Mouse (Mus musculus) thymus, adult 2 months (tissue): Measurements from ENCODE around the gene Il17rd. TPM values are rescaled to one million over a fixed set of nuclear protein-coding genes. Genes with fewer than 3 reads are reported as not detected.

Experiments
- DNase-seq: peaks from one replicate; pipeline ENCODE4 v3.0.0; 2021
- H3K27ac ChIP-seq: fragments of 200-500 bp; 2 replicates; pipeline ENCODE4 v1.5.1; 2012; ENCODE audit warnings: low read length, control low read depth; ENCODE audit not compliant: control insufficient read depth, insufficient read depth
- H3K27me3 ChIP-seq: fragments of 200-500 bp; 2 replicates; pipeline ENCODE4 v1.6.1; 2012; ENCODE audit warnings: mild to moderate bottlenecking, low read length, moderate library complexity, mixed read lengths; ENCODE audit not compliant: control insufficient read depth, insufficient read depth
- H3K36me3 ChIP-seq: fragments of 200-500 bp; 2 replicates; pipeline ENCODE4 v1.6.1; 2012; ENCODE audit warnings: mild to moderate bottlenecking, low read length, moderate library complexity; ENCODE audit not compliant: control insufficient read depth, insufficient read depth
- H3K4me1 ChIP-seq: fragments of 200-500 bp; replicated peaks from 2 replicates; pipeline ENCODE4 v1.6.1; 2012; ENCODE audit warnings: low read length; ENCODE audit not compliant: control insufficient read depth, insufficient read depth
- H3K4me3 ChIP-seq: fragments of 200-500 bp; 2 replicates; pipeline ENCODE4 v1.5.1; 2012; ENCODE audit warnings: mild to moderate bottlenecking, low read length, control low read depth, moderate library complexity; ENCODE audit not compliant: control insufficient read depth, insufficient read depth
- CTCF ChIP-seq: fragments of 200-500 bp; IDR thresholded peaks from 2 replicates; pipeline ENCODE4 v1.5.1; 2012; ENCODE audit warnings: mild to moderate bottlenecking, control low read depth, low read length, moderate library complexity, borderline replicate concordance; ENCODE audit not compliant: control insufficient read depth, poor library complexity, insufficient read depth; ENCODE audit errors: extremely low read depth
- POLR2A ChIP-seq: fragments of 200-500 bp; IDR thresholded peaks from 2 replicates; pipeline ENCODE4 v1.6.1; 2012; ENCODE audit warnings: mild to moderate bottlenecking, low read length, control low read depth, moderate library complexity; ENCODE audit not compliant: control insufficient read depth, poor library complexity, insufficient read depth; ENCODE audit errors: extremely low read depth
- WGBS: fragments of 180-500 bp; shearing (Covaris S2); methylation state at CpG from one replicate; pipeline ENCODE4 v1.1.7; 2018; 5-methylcytosine and 5-hydroxymethylcytosine counted together
- polyA plus RNA-seq: library from polyadenylated mRNA; depleted of rRNA; stranded (reverse); fragments of >200 nt; gene quantifications from 2 replicates; pipeline ENCODE4 v1.2.3, GENCODE M21; 2012

Il17rd gene
- polyA plus RNA-seq, 1 experiment = 0.63 TPM

DNA sequence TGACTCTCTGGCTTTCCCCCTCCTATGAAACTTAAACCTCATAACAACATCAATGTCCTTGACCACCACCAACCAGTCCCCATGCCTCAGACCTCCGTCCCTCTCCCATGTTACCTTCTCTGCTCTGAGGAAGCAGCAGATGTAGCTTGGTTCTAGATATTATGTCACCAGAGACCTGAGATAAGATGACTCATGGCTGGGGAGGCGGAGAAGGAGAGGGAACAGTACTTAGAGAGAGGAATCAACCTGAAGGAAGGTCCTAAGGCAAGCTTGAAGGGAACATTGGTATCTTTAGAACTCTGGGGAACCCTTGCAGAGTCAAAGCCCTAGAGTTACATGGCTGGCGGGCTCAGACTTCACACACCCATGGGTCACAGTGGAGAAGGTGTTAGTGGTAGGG, 101.2 kb downstream of the Il17rd start:
- DNase-seq = no peak
- no peak overlapping the region for H3K27ac ChIP-seq
- no peaks in the 10 kb centered on the region for H3K36me3 ChIP-seq
- TF ChIP-seq POLR2A (no peak), CTCF (no peak)
- H3K4me3 ChIP-seq = no peak overlapping the region
- H3K4me1 ChIP-seq = no peaks in the 10 kb centered on the region
- no peaks in the 10 kb centered on the region for H3K27me3 ChIP-seq
- 89% methylated on average over 3 of the region's 3 CpGs for WGBS

DNA sequence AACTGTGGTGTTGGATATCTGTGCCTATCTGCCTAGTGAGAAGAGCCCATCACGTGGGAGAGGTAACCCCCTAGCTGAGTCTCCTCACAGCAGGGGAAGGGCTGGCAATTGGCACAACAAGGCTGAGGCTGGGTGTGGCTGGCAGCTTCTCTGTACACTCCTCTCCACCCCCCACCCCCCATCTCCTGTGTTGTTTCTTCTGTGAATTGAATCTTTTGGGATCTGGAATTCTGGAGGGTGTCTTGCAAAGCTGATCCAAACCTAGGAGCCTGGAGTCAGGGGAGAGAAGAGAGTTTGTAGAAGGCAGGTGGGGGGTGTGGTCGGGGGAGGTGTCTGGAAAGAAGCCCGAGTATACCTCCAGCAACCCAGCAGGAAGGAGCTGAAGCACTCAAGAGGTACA, 102.7 kb downstream of the Il17rd start:
- no peak for DNase-seq
- 58% methylated on average over 3 of the region's 3 CpGs for WGBS
- no peaks in the 10 kb centered on the region for H3K27me3 ChIP-seq

DNA sequence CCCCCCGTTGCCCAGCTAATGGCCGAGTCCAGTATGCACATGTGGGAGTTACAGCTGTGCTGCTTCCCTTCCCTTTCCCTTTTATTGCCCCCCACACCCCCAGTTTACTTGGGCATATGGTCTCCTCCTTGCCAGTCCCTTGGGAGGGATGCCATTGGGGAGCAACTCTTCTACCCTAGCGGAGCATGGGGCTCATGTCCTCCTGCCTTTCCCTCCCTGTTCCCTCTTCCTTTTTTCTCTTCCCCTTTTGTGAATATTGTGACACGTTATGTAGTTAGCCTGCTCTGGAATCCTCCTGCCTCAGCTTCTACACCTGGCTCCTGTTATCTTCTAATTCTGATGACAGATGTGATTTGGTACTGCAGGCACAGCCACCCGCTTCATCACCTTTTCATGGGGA, 103.9 kb downstream of the Il17rd start:
- no peak overlapping the region for H3K4me3 ChIP-seq
- no peak for DNase-seq
- no peaks in the 10 kb centered on the region for H3K4me1 ChIP-seq
- 83% methylated on average over 5 of the region's 5 CpGs for WGBS
- H3K27me3 ChIP-seq = no peaks in the 10 kb centered on the region
- TF ChIP-seq CTCF = no peak
- TF ChIP-seq POLR2A = no peak
- no peaks in the 10 kb centered on the region for H3K36me3 ChIP-seq
- H3K27ac ChIP-seq = no peak overlapping the region

More for the DNA sequence above, 102.7 kb downstream of the Il17rd start:
- Histone ChIP-seq H3K4me3 (no peak overlapping the region), H3K36me3 (no peaks in the 10 kb centered on the region), H3K27ac (no peak overlapping the region), H3K4me1 (no peaks in the 10 kb centered on the region)
- TF ChIP-seq POLR2A (no peak), CTCF (no peak)

DNA sequence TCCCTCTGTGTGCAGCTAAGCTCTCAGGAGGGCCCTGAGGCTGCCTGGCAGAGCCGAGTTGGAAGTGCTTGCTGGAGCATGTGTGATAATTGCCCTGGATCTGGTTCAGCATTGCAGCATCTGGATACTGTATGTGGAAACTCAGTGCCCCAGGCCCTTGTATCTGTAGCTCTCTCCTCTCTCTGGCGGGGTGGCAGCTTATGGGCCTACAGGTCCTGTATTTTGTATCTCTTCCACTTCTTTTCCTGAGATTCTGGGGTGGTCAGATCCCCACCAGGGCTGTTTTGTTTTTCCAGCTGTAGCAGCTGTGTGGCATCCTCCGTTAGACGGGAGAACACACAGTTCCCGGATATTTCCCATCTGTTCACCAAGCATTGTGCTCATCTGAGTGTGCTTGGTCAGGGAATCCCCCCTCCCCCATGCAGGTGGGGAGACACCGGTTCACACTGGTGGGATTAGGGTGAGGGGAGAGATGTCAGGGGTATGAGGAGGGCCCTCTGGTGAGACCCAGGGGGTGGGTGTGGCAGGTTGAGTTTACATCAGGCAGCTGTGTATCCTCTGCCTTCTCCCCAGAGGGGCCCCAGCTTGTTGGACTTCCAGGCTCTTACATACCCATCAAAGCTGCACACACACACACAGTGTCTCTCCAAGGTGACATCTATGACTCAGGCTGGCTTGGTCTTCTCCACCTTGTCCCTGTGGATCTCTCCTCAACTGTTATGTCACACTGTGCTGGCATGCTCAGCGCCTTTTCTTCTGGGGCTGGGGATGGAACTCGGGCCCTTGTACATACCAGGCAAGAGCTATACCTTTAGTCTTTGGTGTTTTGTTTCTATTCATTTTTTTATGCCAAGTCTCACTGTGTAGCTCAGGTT, 106.7 kb downstream of the Il17rd start:
- DNase-seq = no peak
- 91% methylated on average over 8 of the region's 8 CpGs for WGBS
- H3K4me3 ChIP-seq = no peak overlapping the region
- H3K27ac ChIP-seq = no peak overlapping the region
- H3K27me3 ChIP-seq = no peaks in the 10 kb centered on the region
- TF ChIP-seq CTCF (no peak), POLR2A (no peak)
- no peaks in the 10 kb centered on the region for H3K36me3 ChIP-seq
- H3K4me1 ChIP-seq = no peaks in the 10 kb centered on the region

DNA sequence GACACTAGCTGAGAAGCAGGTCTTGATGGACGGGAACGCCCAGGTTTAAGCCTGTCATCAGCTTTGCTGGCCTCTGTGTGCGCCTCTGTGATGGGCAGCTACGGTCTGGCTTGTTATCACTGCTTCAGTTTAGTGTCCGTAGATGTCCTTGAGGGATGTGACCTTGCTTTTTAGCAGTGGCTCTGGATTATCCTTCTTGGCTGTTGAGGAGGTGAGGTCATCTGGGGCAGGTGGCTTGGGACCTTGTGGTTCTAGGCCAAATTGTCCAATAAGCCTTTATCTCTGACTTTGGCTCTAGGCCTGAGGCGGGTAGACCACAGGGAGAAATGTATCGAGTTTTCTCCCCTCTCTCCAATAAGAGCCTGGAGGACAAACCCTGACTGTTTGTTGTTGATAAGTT, 109.0 kb downstream of the Il17rd start:
- WGBS = 93% methylated on average over 7 of the region's 7 CpGs
- H3K27ac ChIP-seq = no peak overlapping the region
- no peaks in the 10 kb centered on the region for H3K36me3 ChIP-seq
- no peak overlapping the region for H3K4me3 ChIP-seq
- no peaks in the 10 kb centered on the region for H3K4me1 ChIP-seq
- no peak for TF ChIP-seq CTCF
- TF ChIP-seq POLR2A = no peak
- DNase-seq = no peak
- H3K27me3 ChIP-seq = no peaks in the 10 kb centered on the region

DNA sequence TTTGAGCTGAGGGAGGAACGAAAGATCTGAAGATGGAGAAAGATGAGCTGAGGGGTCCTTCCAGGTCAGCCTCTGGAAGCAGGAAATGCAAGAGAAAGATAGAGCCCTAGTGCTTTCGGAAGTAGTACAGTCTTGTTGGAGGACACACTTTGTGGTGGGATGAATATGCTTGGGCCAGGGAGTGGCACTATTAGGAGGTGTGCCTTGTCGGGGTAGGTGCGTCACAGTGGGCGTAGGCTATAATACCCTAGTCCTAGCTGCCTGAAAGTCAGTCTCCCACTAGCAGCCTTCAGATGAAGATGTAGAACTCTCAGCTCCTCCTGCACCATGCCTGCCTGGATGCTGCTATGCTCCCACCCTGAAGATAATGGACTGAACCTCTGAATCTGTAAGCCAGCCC, 110.7 kb downstream of the Il17rd start:
- no peak for TF ChIP-seq POLR2A
- no peak for TF ChIP-seq CTCF
- WGBS = 93% methylated on average over 5 of the region's 5 CpGs
- H3K27me3 ChIP-seq = no peaks in the 10 kb centered on the region

More for the DNA sequence above, 110.7 kb downstream of the Il17rd start:
- H3K36me3 ChIP-seq = no peaks in the 10 kb centered on the region
- H3K4me1 ChIP-seq = no peaks in the 10 kb centered on the region
- H3K27ac ChIP-seq = no peak overlapping the region
- DNase-seq = no peak
- no peak overlapping the region for H3K4me3 ChIP-seq
